Mouse (Mus musculus) spleen, adult 18-20 months (tissue): Measurements from ENCODE around the gene Supt3.

Experiments used
- DNase-seq, 2 experiments: peaks; one replicate each; pipeline ENCODE4 v3.0.0; 2022; ENCODE audit warnings: mixed read lengths in 2 of 2

The Supt3 gene

GRCm38 (mm10) chr17:45058566-45059363 is 281.8 kb downstream of the Supt3 start:
- no peak for DNase-seq

GRCm38 (mm10) chr17:45063776-45064175 is 286.8 kb downstream of the Supt3 start:
- no peak for DNase-seq

DNA sequence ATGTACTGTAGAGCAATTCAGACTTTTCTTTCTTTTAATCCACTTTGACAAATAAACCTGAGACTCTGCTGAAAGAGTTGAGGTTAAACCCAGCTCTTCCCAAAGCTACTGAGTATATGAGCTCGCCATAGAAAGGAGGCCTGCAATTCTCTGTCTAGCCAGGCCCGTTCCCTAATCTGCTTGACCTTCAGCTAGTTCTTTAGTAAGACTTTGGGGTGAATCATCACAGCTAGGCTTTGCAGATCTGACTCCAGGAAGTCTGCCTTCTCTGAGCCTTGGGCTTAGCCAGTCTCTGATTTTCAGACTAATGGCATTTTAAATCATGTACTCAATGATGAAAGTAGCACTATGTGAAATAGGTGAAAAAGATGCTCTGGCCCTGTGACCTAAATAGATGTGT is 288.5 kb downstream of the Supt3 start:
- DNase-seq: no peak

GRCm38 (mm10) chr17:45067441-45067840 is 290.5 kb downstream of the Supt3 start:
- no peak for DNase-seq

GRCm38 (mm10) chr17:45068321-45068720 is 291.4 kb downstream of the Supt3 start:
- DNase-seq: no peak

- no peak for DNase-seq
Measured at GRCm38 (mm10) chr17:45072495-45073347, 295.8 kb downstream of the Supt3 start.

GRCm38 (mm10) chr17:45073348-45073634 is 296.3 kb downstream of the Supt3 start:
- DNase-seq: no peak

- no peak for DNase-seq
Measured at GRCm38 (mm10) chr17:45073779-45074178, 296.8 kb downstream of the Supt3 start.

- DNase-seq: no peak
Measured at GRCm38 (mm10) chr17:45076951-45077350, 300.0 kb downstream of the Supt3 start.

GRCm38 (mm10) chr17:45077921-45078640 is 301.1 kb downstream of the Supt3 start:
- no peak for DNase-seq

DNA sequence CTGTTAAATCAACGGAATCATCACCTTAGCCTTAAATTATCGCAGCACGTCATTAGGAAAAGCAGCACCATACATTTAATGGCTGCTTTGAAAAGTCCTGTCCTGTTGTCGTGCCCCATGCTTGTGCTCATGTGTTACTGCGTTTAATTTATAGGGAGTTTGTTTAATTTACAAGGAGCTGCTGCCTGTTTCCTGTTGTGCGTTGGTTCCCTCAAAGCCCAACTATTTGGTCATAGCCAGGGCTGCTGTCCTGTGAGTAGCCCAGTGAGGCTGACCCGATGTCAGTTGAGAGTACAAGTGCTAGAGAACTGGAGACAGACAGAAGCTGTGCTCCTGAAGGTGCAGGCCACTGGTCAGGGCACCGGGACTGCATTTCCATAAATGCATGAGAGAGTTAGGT is 304.6 kb downstream of the Supt3 start:
- DNase-seq: no peak

- no peak for DNase-seq
Measured at GRCm38 (mm10) chr17:45081955-45082475, 305.1 kb downstream of the Supt3 start.

GRCm38 (mm10) chr17:45086361-45086760 is 309.4 kb downstream of the Supt3 start:
- DNase-seq: no peak

DNA sequence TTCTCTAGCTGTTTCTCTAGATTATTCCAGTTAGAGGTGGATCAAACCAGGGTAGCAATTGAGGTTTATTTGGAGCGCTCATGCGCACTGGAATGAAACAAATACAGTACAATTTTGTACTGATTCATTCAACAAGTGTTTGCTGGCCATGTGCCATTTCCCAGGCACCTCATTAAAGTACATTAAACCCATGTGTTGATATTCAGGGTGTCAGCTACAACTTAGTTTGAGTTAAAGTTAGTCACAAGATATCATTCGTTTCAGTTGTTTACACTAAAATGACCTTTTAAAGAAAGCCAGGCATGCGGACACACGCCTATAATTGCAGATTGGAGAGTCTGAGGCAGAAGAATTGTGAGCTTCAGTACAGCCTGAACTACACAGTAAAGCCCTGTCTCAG is 310.1 kb downstream of the Supt3 start:
- DNase-seq: no peak

DNA sequence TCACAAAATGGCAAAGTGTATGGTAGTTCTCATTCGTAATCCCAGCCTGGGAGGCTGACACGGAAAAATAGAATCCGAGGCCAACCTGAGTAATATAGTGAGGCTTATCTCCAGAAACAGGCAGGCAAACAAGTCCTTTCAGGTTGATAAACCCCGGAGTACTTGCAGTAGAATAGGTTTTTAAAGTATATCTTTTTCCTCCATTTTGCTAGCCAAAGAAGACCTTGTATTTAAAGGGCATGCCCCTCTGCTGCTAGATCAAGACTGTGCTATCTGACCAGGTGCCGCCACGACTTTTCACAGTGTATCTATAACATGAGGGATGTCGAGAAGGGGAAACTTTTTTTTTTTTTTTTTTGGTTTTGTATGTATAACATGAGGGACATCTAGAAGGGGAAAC is 324.1 kb downstream of the Supt3 start:
- no peak for DNase-seq

DNA sequence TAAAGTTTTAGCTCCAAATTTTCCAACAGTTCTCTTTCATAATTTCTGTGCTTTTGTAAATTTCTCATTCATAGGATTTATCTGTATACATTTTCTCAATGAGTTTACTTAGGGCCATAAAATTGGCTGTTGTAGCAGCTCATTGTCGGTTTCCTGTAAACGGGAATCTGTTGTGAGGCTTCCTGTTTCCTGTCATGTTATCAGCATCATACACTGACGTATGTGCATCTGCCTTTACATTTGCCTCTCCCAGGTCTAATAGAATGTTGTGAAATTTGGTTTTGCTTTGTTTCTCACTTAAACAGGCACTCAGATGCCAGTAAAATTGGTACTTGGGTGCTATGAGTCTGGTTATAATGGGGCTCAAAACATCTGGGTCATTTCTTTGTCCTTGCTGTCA is 338.4 kb downstream of the Supt3 start:
- no peak for DNase-seq

DNA sequence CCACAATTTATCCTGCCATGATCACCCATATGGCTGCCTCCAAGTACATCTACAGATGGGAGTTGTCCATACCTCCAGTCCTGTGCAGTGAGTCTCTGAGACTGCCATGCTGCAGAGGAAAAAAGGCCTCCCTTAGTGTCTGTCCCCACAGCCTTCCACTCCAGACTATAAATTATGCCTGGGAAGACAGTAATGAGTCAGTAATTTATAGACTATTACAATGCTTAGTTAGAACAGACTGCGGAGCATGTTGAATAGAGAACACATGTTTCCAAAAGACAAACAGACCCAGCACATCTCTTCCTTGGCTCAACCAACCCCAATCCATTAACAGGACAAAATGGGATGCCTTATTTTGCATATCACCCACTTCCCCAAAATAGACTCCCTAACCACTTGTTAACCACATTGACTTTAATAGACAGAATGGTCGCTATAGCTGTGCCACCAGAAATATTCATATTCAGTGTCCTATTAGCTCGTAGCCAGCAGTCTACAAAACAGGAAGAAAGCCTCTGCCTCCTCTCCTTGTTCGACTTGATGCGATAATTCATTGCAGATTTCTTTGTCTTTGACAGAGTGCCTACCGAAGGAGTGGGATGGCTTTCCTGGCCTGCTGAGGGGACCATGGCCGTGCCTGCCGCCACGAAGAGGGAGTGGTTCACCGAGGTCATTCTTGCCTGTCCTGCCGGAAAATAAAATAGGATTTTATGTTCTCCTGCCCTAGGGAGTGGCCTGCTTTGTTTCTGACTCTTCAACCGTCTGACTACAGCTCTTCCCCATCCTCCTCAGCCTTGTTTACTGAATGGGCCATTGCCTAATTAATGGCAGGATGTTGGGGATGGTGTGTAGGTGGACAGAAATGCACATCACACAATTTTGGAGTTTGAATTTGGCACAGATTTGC is 341.9 kb downstream of the Supt3 start:
- DNase-seq: no peak

- DNase-seq: peak in 1 of 2 experiments; percentile 21
Measured at GRCm38 (mm10) chr17:45119609-45120201, 342.8 kb downstream of the Supt3 start.

DNA sequence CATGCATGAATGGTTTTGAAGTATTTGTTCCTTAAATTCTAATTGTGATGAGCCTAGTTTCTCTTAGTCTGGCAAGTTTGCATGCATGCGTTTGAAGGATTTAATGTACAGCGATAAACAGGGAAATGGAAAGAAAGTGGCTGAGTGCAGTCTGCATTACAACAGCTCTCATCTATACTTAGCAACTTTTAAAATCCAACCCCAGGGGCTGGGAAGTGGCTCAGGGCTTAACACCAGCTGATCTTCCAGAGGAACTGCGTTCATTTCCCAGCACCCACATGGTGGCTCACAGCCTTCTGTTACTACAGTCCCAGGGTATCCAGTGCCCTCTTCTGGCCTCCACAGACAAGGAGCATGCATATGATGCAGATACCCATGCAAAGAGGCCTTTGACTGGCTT is 346.9 kb downstream of the Supt3 start:
- DNase-seq: no peak

DNA sequence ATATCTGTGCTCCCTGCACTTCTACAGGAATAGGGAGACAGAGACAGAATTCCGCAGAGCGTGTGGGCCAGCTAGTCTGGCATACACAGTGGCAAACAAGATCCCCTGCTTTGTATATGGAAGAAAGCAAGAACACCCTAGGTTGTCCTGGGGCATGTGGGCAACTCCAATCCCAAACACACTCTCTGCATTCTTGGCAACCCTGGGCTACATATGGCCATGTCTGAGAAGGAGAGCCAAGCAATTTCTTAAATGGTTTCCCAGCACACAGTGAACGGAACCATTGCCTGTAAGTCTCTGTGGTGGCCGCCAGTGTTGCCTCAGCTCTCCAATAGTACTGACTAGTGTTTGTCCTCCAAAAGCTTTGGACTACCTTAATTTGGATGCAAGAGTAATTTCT is 351.7 kb downstream of the Supt3 start:
- no peak for DNase-seq

DNA sequence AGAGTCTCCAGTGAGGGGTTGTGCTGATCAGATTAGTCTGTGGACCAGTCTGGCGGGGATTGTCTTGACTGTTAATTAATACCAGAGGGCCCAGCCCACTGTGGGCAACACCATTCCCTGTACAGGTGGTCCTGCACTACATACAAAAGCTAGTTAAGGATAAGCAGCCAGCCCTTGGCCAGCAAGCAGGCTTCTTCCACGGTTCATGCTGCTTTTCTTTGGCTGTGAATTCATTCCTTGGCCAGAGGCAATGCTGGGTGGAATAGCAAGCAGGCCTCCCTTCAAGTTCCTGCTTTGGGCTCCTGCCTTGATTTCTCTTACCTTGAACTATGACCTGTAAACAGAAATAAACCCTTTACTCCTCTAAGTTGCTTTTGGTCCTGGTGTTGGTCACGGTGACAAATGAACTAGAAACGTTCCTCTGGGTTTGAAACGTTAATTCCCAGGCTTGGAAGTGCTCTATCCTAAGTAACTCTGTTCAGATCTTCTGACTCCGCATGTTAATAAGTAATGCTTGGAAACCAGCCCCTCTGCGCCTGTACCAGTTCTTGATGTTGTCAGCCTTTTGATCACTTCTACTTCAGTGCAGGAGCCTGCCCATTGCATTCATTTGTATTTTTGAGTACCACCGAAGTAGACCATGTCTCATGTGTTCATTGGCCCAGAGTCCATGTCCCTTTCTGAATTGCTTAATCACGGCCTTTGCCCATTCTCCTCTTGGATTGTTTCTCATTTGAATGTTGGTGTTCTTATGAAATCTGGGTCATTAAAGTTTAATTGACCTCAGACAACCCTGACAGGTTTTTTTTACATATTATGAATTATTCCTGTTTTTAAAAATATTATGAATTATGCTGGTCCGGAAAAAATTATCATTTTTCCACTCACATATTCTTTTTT is 356.8 kb downstream of the Supt3 start:
- DNase-seq: no peak
